Mouse (Mus musculus): Measurements from ENCODE around the gene Notch1. TPM values are rescaled to one million over a fixed set of nuclear protein-coding genes. Genes with fewer than 3 reads are reported as not detected.

Notch1 gene
- polyA plus RNA-seq, 1 experiment, result 16.1 TPM

GRCm38 (mm10) chr2:26460097-26460646, 56.3 kb downstream of the Notch1 start:
- H3K4me3 ChIP-seq (ENCODE audit: insufficient read depth, low read depth, low read length), result no peak overlapping the region
- H3K36me3 ChIP-seq (ENCODE audit: control insufficient read depth, insufficient read depth, low read length), result no peaks in the 10 kb centered on the region
- 53% methylated on average over 16 of the region's 16 CpGs for WGBS
- no peaks in the 10 kb centered on the region for H3K27me3 ChIP-seq (replicated peaks; ENCODE audit: control insufficient read depth, insufficient read depth, low read length)
- H3K27ac ChIP-seq (ENCODE audit: insufficient read depth, low read depth, low read length), result no peak overlapping the region
- H3K4me1 ChIP-seq (ENCODE audit: control insufficient read depth, insufficient read depth, low read length), result peaks cover 31% of the 10 kb centered on the region
- TF ChIP-seq CTCF (conservative IDR thresholded peaks at IDR 0.05; ENCODE audit: insufficient read depth, insufficient read length, low read depth, low read length), result no peak
- TF ChIP-seq POLR2A (IDR thresholded peaks at IDR 0.05; ENCODE audit: low read depth, low read length), result no peak
- peak; percentile 67 for DNase-seq

- H3K27me3 ChIP-seq (replicated peaks; ENCODE audit: control insufficient read depth, insufficient read depth, low read length), result no peaks in the 10 kb centered on the region
- H3K27ac ChIP-seq (ENCODE audit: insufficient read depth, low read depth, low read length), result no peak overlapping the region
- no peak for DNase-seq
- H3K36me3 ChIP-seq (ENCODE audit: control insufficient read depth, insufficient read depth, low read length), result no peaks in the 10 kb centered on the region
- no peak for TF ChIP-seq CTCF (conservative IDR thresholded peaks at IDR 0.05; ENCODE audit: insufficient read depth, insufficient read length, low read depth, low read length)
- TF ChIP-seq POLR2A (IDR thresholded peaks at IDR 0.05; ENCODE audit: low read depth, low read length), result no peak
- H3K4me3 ChIP-seq (ENCODE audit: insufficient read depth, low read depth, low read length), result no peak overlapping the region
- WGBS, result 47% methylated on average over 6 of the region's 6 CpGs
- H3K4me1 ChIP-seq (ENCODE audit: control insufficient read depth, insufficient read depth, low read length), result peaks cover 31% of the 10 kb centered on the region
Observed at GRCm38 (mm10) chr2:26459478-26459877, 57.0 kb downstream of the Notch1 start.

- no peak for TF ChIP-seq CTCF (conservative IDR thresholded peaks at IDR 0.05; ENCODE audit: insufficient read depth, insufficient read length, low read depth, low read length)
- no peak for TF ChIP-seq POLR2A (IDR thresholded peaks at IDR 0.05; ENCODE audit: low read depth, low read length)
- Histone ChIP-seq H3K27me3 (replicated peaks; ENCODE audit: control insufficient read depth, insufficient read depth, low read length) (no peaks in the 10 kb centered on the region), H3K4me1 (ENCODE audit: control insufficient read depth, insufficient read depth, low read length) (peaks cover 31% of the 10 kb centered on the region), H3K27ac (ENCODE audit: insufficient read depth, low read depth, low read length) (peak overlapping the region; percentile 84), H3K4me3 (ENCODE audit: insufficient read depth, low read depth, low read length) (no peak overlapping the region), H3K36me3 (ENCODE audit: control insufficient read depth, insufficient read depth, low read length) (no peaks in the 10 kb centered on the region)
- 9% methylated on average over 7 of the region's 7 CpGs for WGBS
- peak; percentile 88 for DNase-seq
Observed at GRCm38 (mm10) chr2:26458402-26459124, 57.9 kb downstream of the Notch1 start.

- no peak overlapping the region for H3K27ac ChIP-seq (ENCODE audit: insufficient read depth, low read depth, low read length)
- 21% methylated on average over 5 of the region's 5 CpGs for WGBS
- H3K4me3 ChIP-seq (ENCODE audit: insufficient read depth, low read depth, low read length), result no peak overlapping the region
- no peaks in the 10 kb centered on the region for H3K27me3 ChIP-seq (replicated peaks; ENCODE audit: control insufficient read depth, insufficient read depth, low read length)
- H3K4me1 ChIP-seq (ENCODE audit: control insufficient read depth, insufficient read depth, low read length), result peaks cover 8% of the 10 kb centered on the region
- TF ChIP-seq CTCF (conservative IDR thresholded peaks at IDR 0.05; ENCODE audit: insufficient read depth, insufficient read length, low read depth, low read length) (peak; percentile 93), POLR2A (IDR thresholded peaks at IDR 0.05; ENCODE audit: low read depth, low read length) (no peak)
- no peaks in the 10 kb centered on the region for H3K36me3 ChIP-seq (ENCODE audit: control insufficient read depth, insufficient read depth, low read length)
- DNase-seq, result peak; percentile 83
Observed at GRCm38 (mm10) chr2:26449121-26450060, 67.1 kb downstream of the Notch1 start.

- DNase-seq, result no peak
- Histone ChIP-seq H3K4me1 (ENCODE audit: control insufficient read depth, insufficient read depth, low read length) (peaks cover 12% of the 10 kb centered on the region), H3K4me3 (ENCODE audit: insufficient read depth, low read depth, low read length) (no peak overlapping the region), H3K27me3 (replicated peaks; ENCODE audit: control insufficient read depth, insufficient read depth, low read length) (no peaks in the 10 kb centered on the region), H3K27ac (ENCODE audit: insufficient read depth, low read depth, low read length) (no peak overlapping the region), H3K36me3 (ENCODE audit: control insufficient read depth, insufficient read depth, low read length) (no peaks in the 10 kb centered on the region)
- no peak for TF ChIP-seq CTCF (conservative IDR thresholded peaks at IDR 0.05; ENCODE audit: insufficient read depth, insufficient read length, low read depth, low read length)
- no peak for TF ChIP-seq POLR2A (IDR thresholded peaks at IDR 0.05; ENCODE audit: low read depth, low read length)
- 73% methylated on average over 1 of the region's 1 CpGs for WGBS
Observed at GRCm38 (mm10) chr2:26447451-26447850, 69.0 kb downstream of the Notch1 start.

- H3K27me3 ChIP-seq (replicated peaks; ENCODE audit: control insufficient read depth, insufficient read depth, low read length), result no peaks in the 10 kb centered on the region
- TF ChIP-seq POLR2A (IDR thresholded peaks at IDR 0.05; ENCODE audit: low read depth, low read length), result no peak
- TF ChIP-seq CTCF (conservative IDR thresholded peaks at IDR 0.05; ENCODE audit: insufficient read depth, insufficient read length, low read depth, low read length), result no peak
- peaks cover 12% of the 10 kb centered on the region for H3K4me1 ChIP-seq (ENCODE audit: control insufficient read depth, insufficient read depth, low read length)
- no peak for DNase-seq
- H3K4me3 ChIP-seq (ENCODE audit: insufficient read depth, low read depth, low read length), result peak overlapping the region; percentile 27
- H3K27ac ChIP-seq (ENCODE audit: insufficient read depth, low read depth, low read length), result no peak overlapping the region
- 58% methylated on average over 4 of the region's 4 CpGs for WGBS
- H3K36me3 ChIP-seq (ENCODE audit: control insufficient read depth, insufficient read depth, low read length), result peaks cover 2% of the 10 kb centered on the region; the same call in 1 of the 2 replicates
Observed at GRCm38 (mm10) chr2:26446671-26447070, 69.8 kb downstream of the Notch1 start.

All from kidney, adult 2 months (tissue).